Mouse (Mus musculus) frontal cortex, postnatal 25 days (tissue): ENCODE data around the gene Ndufv1.
"Not testable (repeated sequence)": the region's sequence is repeated elsewhere in the genome, so short reads cannot be mapped to it uniquely, and the experiment has no call there.

ENCODE experiments used
- DNase-seq, 2 experiments: peaks; one replicate each; pipeline ENCODE4 v3.0.0; 2022; ENCODE audit warnings: low spot score in 2 of 2

The Ndufv1 gene

DNA sequence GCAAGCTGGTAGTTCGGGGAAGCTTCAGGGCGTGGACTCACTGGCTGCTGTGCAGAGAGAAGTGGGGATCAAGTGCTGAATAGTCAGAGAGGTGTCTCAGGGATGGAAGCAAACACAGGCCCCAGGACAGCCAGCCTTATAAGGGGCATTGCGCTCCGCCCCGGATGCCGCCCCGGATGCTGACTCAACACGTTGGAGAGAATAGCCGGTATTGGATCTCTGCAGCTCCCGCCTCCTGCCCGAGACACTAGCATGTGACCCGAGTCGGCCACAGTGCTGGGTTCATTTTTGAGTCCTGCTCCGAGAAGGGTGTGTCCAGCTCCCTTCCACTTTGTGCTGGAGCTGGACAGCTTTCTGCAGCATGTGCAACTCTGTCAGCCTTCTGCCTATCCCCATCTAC lies 29.5 kb upstream of the Ndufv1 start:
- no peak for DNase-seq

DNA sequence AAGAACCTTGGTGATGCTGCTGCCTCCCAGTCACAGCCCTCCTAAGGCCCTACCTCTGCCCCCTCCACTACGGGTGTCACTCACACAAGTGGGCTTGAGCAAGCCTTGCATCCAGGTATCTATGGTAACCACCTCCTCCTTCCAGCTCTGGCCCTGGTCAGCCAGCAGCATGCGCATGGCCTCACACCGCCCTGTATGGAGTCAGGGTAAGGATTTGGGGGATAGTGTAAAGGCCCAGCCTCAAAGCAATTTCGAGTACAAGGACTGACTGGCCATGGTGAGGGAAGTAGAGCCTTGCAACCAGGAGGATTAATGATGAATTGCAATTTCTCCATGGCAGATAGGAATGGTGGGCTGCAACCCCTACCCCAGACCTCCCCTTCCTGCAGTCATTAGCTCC lies 28.9 kb upstream of the Ndufv1 start:
- DNase-seq = peak in 1 of 2 experiments; percentile 2

DNA sequence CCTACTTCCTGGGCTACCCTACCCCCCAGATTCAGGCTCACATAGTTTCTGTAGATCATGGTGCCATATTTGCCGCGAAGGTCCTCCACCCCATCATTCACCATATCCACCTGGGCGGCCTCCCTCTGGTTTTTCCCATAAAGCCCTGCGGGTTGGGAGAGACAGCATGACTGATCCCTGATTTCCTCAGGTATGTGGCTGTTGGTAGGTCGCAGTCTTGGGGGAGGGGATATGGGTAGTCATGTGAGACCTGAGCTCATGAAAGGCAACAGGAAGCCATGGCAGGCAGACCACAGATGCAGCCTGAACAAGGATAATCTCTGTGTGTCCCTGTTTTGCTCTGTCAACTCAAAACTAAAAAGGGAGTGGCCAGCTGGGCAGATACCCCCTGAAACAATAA lies 28.3 kb upstream of the Ndufv1 start:
- DNase-seq = not testable (repeated sequence)

DNA sequence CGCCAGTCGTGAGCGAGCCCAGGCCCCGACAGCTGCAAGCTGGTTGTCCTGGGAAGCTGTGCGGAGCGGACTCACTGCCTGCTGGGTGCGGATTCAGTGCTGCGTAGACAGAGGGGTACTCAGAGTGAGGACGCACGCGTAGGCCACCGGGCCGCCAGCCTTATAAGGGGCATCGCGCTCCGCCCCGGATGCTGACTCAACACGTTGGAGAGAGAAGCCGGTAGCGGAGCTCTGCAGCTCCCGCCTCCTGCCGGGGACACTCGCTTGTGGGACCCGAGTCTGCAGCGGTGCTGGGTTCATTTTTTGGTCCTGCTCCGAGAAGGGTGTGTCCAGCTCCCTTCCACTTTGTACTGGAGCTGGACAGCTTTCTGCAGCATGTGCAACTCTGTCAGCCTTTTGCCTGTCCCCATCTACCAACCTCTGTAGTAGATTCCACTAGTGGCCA lies 25.2 kb upstream of the Ndufv1 start, which contains the start of gene Gstp1:
Gstp1 (minus strand) TSS at position 198 of the 445 bp plus-strand sequence.
- peak; percentile 75 to 80 for DNase-seq

DNA sequence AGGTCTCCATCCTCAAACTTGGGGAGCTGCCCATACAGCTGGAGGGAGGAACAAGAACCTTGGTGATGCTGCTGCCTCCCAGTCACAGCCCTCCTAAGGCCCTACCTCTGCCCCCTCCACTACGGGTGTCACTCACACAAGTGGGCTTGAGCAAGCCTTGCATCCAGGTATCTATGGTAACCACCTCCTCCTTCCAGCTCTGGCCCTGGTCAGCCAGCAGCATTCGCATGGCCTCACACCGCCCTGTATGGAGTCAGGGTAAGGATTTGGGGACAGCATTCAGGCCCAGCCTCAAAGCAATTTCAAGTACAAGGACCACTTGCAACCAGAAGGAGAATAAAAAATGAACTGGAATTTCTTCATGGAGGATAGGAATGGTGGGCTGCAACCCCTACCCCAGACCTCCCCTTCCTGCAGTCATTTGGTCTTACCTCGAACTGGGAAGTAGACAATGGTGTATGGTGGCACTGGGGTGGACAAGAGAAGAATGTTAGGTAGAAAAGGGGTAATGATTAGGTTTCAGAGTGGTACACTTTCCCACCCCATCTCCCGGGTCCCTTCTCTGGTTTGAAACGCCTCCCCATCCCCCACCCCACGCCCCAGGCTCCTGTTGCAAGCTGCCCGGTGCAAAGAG lies 24.7 kb upstream of the Ndufv1 start:
- DNase-seq = not testable (repeated sequence)

DNA sequence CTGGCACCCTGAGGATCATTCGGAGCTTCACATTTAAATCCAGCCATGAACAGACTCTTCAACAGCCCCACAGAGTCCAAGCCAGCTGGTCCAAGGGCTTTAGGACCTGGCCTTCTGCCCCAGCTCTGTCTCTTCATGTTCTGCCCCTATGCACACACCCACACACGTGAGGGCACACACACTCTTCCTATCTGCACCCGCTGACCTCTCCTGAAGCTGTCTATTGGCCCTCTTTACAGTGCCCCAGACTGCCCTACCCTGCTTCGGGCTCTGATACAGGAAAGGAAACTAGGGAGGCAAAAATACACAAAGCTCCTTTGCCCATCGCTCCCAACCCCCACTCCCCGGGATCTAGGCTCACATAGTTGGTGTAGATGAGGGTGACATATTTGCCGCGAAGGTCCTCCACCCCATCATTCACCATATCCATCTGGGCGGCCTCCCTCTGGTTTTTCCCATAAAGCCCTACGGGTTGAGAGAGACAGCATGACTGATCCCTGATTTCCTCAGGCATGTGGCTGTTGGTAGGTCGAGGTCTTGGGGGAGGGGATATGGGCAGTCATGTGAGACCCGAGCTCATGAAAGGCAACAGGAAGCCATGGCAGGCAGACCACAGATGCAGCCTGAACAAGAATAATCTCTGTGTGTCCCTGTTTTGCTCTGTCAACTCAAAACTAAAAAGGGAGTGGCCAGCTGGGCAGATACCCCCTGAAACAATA lies 23.9 kb upstream of the Ndufv1 start:
- no peak for DNase-seq

DNA sequence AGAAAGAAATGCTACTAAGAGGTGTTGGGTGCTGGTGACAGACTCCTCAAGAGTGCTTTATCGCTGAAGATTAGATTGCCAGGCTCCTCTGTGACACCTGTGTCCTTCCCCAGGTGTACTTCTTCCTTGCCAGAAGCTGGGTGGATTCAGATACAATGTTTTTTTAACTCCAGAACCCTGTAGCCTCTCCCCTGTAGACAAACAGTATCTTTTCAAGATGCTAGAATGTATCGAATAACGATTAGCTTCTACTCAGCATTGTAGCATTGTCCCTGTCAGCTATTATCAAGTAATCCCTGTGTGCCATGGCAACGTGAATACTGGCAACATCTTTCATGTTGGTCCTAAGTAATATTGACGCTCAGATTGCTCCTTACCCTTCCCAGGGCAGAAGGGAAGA lies 21.1 kb upstream of the Ndufv1 start:
- no peak for DNase-seq

DNA sequence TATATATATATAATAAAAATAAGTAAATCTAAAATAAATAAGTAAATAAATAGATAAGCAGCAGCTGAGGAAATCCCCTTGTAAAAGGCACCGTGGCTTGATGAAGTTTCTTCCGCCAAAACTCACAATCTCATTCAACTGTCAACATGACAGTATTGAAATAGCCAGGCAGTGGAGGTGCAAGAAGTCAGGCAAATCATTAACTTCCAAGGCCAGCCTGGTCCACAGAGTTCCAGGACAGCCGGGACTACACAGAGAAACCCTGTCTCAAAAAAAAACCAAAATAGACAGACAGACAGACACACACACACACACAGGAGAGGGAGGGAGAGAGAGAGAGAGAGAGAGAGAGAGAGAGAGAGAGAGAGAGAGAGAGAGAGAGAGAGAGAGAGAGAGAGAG lies 20.7 kb upstream of the Ndufv1 start:
- no peak for DNase-seq

DNA sequence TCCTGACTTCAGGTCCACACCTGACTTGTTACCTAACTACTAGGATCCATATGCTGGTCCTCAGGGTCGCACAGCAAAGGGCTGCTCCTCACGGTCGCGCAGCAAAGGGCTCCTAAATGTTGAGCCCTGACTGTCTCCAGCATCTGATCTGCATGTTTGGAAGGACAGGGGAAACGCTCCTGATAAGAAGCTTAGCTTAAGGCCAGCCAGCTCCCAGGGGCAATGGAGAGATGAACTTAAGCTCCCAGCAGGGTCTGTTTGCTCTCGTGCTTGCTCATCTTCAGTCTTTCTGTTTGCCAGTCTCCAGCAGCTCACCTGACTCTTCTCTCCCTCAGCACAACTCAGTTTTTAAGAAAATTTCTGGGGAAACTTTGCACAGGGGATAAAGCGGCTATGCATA lies 20.1 kb upstream of the Ndufv1 start:
- DNase-seq = no peak

DNA sequence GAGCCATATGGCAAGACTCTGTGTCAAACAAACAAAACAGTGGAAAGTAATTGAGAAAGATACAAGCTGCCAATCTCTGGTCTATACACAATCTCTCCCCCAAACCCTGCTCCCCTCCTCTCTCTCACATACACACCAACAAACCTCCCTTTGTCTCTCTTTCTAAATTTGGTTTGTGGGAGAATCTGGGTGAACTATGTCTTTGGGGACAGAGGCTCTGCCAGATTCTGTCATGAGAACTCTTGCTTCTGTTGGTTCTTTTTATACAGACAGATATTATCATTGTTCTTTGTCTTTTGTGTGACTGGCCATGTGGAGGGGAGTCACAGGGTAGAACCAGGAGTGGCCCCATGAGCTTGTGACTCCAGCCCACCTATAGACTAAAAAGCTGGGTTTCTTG lies 15.0 kb upstream of the Ndufv1 start:
- DNase-seq = no peak

DNA sequence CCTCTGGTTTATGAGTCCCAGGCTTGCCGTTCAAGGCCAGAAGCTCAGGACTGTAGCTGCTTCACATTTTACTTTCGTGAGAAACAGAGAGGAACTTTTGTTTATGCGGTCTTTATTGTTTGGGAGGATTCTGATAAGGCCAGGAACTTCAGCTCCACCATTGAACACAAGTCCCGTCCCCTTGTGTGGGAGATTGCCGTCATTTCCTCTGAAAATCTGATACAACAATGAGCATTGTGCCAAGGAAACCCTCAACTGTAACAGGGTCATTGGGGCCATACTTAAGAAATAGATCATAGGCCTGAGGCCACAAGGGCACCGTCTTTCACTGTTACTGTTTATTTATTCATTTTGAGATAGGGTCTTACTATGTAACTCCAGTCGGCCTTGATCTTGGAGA lies 10.6 kb upstream of the Ndufv1 start:
- no peak for DNase-seq

DNA sequence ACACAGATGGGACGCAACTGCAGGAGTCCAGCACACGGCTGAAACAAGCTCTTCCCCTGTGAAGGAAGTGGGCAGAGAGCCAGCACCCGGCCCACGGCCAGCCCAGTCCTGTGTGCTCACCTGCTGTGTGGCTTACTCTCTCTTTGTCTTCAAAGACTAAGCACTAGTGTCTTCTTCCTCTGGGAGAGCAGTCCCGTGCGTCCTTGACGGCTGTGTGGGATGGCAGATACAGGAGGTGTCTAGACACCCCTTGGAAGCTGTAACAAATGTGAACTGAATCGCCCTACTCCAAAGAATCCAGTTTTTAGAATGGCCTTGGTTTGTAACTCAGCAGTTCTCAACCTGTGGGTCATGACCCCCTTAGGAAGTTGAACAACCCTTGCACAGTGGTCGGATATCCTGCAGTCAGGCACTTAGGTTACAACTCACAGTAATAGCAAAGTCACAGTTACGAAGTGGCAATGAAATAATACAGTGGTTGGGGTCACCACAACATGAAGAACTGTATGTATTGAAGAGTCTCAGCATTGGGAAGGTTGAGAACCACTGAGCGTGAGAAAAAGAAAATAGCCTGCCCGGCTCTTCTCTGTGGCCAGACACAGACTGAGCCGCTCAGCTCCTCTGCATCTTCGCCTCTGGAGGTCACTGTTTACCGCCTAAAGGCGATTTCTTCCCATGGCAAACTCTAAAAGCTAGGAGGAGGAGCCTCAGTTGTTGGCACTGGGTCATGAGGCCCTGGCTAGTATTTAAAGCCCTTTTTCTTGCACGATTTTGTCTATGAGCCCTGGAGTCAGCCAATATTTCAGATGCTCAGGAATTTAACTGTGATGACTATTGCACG lies 6.4 kb upstream of the Ndufv1 start:
- DNase-seq = peak; percentile 46 to 63

DNA sequence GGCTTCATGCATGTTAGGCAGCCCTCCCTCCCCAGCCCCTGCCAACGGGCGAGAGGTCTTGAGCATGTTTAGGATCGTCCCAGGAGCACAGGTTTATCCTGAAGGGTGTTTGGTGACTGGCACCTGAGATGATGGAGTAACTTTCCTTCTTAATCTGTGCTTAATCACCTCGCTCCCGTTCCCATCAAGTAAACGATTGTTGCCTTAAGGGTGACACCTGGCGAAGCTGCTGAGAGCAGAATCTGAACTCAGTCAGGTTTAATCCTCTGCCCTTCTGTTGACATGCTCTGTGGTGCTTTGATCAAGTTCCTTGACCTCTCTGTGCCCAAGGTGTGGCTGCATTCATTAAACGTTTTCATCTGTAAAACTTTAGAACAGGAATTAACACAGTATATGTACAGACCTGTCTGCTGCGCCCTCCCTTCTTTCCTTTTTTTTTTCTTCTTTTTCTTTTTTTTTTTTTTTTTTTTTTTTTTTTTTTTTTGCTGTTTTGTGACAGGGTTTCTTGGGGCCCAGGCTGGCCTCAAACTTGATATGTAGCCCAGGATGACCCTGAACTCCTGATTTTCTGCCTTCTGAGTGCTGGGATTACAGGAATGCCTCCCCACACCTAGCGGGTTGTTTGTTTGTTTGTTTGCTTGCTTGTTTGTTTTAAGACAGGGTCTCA lies 5.4 kb upstream of the Ndufv1 start:
- no peak for DNase-seq

DNA sequence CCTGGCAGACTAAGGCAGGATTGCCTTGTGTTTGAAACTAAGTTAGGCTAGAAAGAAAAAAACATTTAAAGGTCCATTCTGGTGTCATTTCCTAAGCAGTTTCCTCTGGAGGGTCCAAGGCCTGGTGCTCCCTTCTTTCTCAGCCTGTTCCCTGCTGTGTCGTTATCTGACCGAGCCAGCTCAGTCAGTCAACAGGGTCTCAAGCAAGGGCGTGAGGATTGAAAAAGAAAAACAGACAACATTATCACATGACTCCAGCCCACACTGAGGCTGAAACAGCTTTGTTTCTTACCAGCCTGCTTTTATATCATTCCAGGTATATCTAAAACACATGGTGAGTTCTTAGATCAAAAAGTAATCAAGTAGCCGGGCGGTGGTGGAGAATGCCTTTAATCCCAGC lies 3.0 kb upstream of the Ndufv1 start:
- DNase-seq = no peak

DNA sequence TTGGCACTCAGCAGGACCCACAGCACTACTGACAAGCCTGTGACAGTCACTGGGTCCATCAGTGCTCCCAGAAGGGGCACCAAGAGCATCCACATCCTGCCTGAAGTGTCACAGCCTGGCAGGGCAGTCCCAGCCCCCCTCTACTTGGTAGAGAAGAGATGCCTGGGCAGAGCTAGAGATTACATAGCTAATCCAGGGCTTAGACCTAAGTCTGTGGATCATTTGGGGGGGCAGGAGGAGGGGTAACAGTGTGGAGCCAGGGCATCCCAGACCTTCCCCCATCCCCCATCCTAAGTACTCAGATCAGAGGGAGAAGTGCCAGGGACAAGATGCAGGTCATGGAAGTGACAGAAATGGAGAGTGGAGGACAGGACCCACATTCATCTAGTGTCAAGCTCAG lies 2.2 kb upstream of the Ndufv1 start:
- DNase-seq = no peak

DNA sequence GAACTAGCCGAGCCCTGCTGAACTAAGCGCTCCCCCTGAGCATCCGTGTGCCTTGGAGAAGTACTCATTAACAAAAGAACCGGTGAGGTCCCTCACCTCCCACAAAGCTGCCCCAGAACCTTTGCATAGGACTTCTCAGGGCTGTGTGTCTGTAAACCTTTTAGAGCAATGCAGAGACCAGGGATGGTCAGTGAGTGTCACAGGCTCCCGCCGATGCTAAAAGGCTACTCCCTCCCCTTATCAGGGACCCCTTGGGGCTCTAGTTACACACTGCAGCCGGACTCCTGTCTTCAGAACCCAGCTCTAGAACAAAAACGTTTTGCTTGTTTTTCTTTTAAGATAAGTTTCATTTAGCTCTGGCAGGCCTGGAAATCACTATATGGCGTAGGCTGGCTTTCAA lies 460 bp upstream of the Ndufv1 start:
- no peak for DNase-seq

DNA sequence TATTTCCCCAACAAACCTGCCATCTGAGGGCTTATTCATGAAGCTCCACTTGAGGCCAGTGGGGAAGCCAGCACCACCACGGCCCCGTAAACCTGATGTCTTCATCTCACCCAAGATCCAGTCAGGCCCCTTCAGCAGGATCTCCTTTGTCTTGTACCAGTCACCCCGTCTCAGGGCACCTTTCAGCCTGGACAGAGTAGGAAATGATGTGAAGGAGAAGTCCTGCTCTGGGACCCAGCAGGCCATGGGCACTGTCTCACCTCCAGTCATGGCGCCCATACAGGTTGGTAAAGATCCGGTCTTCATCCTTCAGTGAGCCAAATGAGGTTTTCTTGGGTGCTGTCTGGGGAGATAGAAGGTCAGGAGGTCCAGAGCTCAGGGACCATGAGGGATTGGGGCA lies 1.5 kb downstream of the Ndufv1 start:
- DNase-seq = no peak

DNA sequence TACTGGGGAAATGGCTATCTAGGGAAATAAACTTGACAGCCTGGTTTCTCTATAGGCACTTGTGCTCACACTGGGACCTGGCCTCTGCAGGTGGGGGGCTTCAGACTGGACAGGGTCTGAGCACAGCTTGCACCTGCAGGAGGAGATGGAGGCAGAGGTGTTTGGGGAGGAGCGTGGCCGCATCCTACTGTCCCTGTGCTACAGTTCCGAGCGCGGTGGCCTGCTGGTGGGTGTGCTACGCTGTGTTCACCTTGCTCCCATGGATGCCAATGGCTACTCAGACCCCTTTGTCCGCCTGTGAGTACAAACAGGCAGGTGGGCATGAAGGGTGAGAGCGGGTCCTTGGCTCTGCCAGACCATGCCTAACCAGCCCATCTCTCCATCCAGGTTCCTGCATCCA lies 6.6 kb downstream of the Ndufv1 start:
- no peak for DNase-seq

DNA sequence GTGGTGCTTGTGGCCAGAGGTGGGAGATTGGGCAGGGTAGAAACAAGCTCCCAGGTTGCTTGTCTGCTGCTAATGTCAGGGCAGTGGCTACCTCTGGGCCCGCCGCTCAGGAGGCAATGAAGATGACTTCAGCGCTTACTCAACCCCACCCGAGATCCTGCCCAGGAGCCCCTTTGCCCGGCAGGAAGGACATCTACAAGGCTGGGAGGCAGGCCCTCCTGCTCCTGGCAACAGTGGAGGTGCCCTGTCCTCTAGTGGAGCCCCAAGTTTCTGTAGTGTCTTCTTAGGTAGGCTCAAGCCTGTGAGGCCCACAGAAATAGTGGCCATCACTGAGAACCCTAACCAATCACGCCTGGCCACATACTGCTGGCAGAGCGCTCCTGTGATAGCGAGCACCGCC lies 7.5 kb downstream of the Ndufv1 start:
- DNase-seq = no peak

DNA sequence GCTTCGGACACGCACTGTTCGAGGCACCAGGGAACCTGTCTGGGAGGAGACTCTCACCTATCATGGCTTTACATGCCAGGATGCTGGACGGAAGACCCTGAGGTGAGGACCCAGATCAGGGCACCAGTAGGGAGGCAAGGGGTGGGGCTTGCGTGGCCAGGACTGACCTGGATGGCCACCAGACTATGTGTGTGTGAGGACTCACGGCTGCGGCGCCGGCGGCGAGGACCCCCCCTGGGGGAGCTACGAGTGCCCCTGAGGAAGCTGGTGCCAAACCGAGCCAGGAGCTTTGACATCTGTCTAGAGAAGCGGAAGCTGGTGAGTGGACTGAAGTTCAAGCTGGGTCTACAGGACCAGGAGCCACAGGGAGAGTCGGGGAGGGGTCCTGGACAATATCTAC lies 8.3 kb downstream of the Ndufv1 start:
- DNase-seq = no peak

DNA sequence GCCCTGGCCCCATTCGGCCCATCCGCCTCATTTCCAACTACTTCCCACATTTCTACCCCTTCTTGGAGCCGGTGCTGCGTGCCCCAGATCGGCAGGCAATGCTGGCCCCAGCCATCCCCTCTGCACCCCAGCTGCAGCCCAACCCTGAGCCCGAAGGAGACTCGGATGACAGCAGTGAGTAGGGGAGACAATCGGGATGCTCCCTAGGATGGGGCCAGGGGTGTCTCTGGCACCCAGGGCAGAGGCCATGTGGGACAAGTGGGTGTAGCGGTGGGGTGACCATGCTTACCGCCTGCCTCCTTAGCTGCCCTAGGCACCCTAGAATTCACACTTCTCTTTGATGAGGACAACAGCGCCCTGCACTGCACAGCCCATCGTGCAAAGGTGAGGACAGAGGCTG lies 9.0 kb downstream of the Ndufv1 start:
- no peak for DNase-seq

DNA sequence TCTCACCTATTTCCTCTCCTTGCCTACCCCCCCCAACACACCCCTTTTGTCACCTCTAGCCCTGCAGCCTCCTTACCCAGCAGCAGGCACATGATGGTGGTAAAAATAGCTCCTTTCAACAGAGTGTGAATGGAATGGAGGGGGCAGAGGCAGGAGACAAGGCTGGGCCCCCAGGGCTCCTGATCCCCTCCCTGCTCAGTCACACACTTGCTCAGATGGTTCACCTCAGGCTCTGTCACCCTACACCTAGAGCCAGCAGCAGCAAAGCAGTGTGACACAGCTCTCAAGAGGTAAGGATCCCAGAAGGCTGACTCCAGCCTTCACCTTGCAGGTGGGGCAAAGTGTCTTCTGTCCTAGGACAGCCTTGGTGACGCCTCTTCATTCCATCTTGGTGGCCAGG lies 9.5 kb downstream of the Ndufv1 start, which contains the start of gene Doc2g:
Doc2g (plus strand) TSS at position 202 of the 400 bp plus-strand sequence.
- DNase-seq = no peak
